8 mouse cellular contexts compared by ENCODE assay signal in genomic region chr7:42505588-42505987, GRCm38 (mm10). TPM values are rescaled to one million over a fixed set of nuclear protein-coding genes. Genes with fewer than 3 reads are reported as not detected.
DNase-seq lines count a peak whose midpoint lies in the region; ATAC-seq and TF ChIP-seq lines count a peak whose summit lies in the region.
"Not testable (repeated sequence)": the region's sequence is repeated elsewhere in the genome, so short reads cannot be mapped to it uniquely, and the experiment has no call there.

Gene Zfp141 (minus strand): TSS chr7:42505740.

- H3K27me3 ChIP-seq in kidney, embryonic 14.5 days (ENCODE audit: control insufficient read depth, insufficient read depth, low read length); limb, embryonic 15.5 days: not testable (repeated sequence)

- not testable (repeated sequence) for TF ChIP-seq CTCF in bone marrow macrophage, adult 2 months (IDR thresholded peaks at IDR 0.05; ENCODE audit: low read depth, low read length); embryonic fibroblast, embryonic 13.5 days (IDR thresholded peaks at IDR 0.05; ENCODE audit: borderline replicate concordance, insufficient read depth, low read length)

- H3K9me3 ChIP-seq in kidney, embryonic 14.5 days (ENCODE audit: control insufficient read depth, low read length); limb, embryonic 15.5 days: not testable (repeated sequence)

- H3K4me3 ChIP-seq in bone marrow macrophage, adult 2 months (ENCODE audit: insufficient read depth, low read length): peak within 1 kb of the TSS; percentile 77
- peak within 1 kb of the TSS; percentile 87 for H3K4me3 ChIP-seq in embryonic fibroblast, embryonic 13.5 days (ENCODE audit: insufficient read depth, low read length)
- H3K4me3 ChIP-seq in kidney, embryonic 14.5 days (ENCODE audit: low read length): peak within 1 kb of the TSS; percentile 64
- peak within 1 kb of the TSS; percentile 57 for H3K4me3 ChIP-seq in limb, embryonic 15.5 days

- peak within 1 kb of the TSS; percentile 58 for H3K4me2 ChIP-seq in kidney, embryonic 14.5 days (replicated peaks; ENCODE audit: low read depth, low read length)
- peak within 1 kb of the TSS; percentile 51 for H3K4me2 ChIP-seq in limb, embryonic 15.5 days

- not testable (repeated sequence) for TF ChIP-seq POLR2A in bone marrow macrophage, adult 2 months (IDR thresholded peaks at IDR 0.05; ENCODE audit: borderline replicate concordance, low read depth, low read length)
- peak; percentile 75 for TF ChIP-seq POLR2A in embryonic fibroblast, embryonic 13.5 days (IDR thresholded peaks at IDR 0.05; ENCODE audit: low read depth, low read length)

- H3K4me1 ChIP-seq in bone marrow macrophage, adult 2 months (ENCODE audit: control insufficient read depth, insufficient read depth, low read length); embryonic fibroblast, embryonic 13.5 days (ENCODE audit: control insufficient read depth, insufficient read depth, low read length); kidney, embryonic 14.5 days (ENCODE audit: control insufficient read depth, insufficient read depth, low read length); limb, embryonic 15.5 days: not testable (repeated sequence)

- peak; percentile 92 for DNase-seq in A20 (ENCODE audit: low read depth, low spot score)
- DNase-seq in heart, adult 9 months (ENCODE audit: low spot score in 2 of 2): peak; percentile 85 to 88
- peak; percentile 52 to 64 for DNase-seq in monocyte, adult 2 months (ENCODE audit: low read depth in 1 of 2, low spot score in 2 of 2)
- DNase-seq in spleen, postnatal 36 days (ENCODE audit: low spot score in 2 of 2): peak; percentile 82 to 87

- H3K9ac ChIP-seq in kidney, embryonic 14.5 days (ENCODE audit: low read depth, low read length): peak within 1 kb of the TSS; percentile 68
- H3K9ac ChIP-seq in limb, embryonic 15.5 days: peak within 1 kb of the TSS; percentile 47

- not testable (repeated sequence) for H3K36me3 ChIP-seq in kidney, embryonic 14.5 days (ENCODE audit: control insufficient read depth, insufficient read depth, low read length); limb, embryonic 15.5 days

- ATAC-seq in kidney, embryonic 14.5 days (ENCODE audit: low FRiP score, low TSS enrichment): peak; percentile 96
- peak; percentile 83 for ATAC-seq in limb, embryonic 15.5 days (ENCODE audit: insufficient number of reproducible peaks, low FRiP score, low TSS enrichment, low read depth)

- not testable (repeated sequence) for H3K27ac ChIP-seq in bone marrow macrophage, adult 2 months (ENCODE audit: insufficient read depth, low read depth, low read length)
- peak within 1 kb of the TSS; percentile 3; the same call in 1 of the 2 replicates for H3K27ac ChIP-seq in embryonic fibroblast, embryonic 13.5 days (ENCODE audit: insufficient read depth, low read length)
- 0 out of 2 replicates have a peak within 1 kb of the TSS, but pooled peaks have one; percentile 37 for H3K27ac ChIP-seq in kidney, embryonic 14.5 days (ENCODE audit: low read depth, low read length)
- H3K27ac ChIP-seq in limb, embryonic 15.5 days: peak within 1 kb of the TSS; percentile 63

- WGBS in kidney, embryonic 14.5 days: 3% methylated on average over 18 of the region's 18 CpGs
- WGBS in limb, embryonic 15.5 days: under 1% methylated on average over 18 of the region's 18 CpGs

RNA-seq across cellular contexts. Expression of gene Zfp141, which starts in this region (rescaled TPM):
- 4.2 and 6.1 TPM in 2 replicates for polyA plus RNA-seq in bone marrow macrophage, adult 2 months (2012; ENCODE audit: insufficient read depth, insufficient read length, missing spikeins)
- polyA plus RNA-seq in embryonic fibroblast, embryonic 13.5 days (2011; ENCODE audit: insufficient read length, low read depth, missing spikeins): 6.7 and 10.0 TPM in 2 replicates
- 9.1 and 13.7 TPM in 2 replicates for polyA plus RNA-seq in kidney, embryonic 14.5 days (2014; fragmentation: Nextera tagmentation; extraction: Ambion mirVana)
- 9.3 and 10.4 TPM in 2 replicates for polyA plus RNA-seq in limb, embryonic 15.5 days (2015; fragmentation: Nextera tagmentation; extraction: Ambion mirVana)
